In genomic region chr5:122770304-122770703, GRCm38 (mm10) we compare ENCODE assay signal across 8 mouse cellular contexts. TPM values are rescaled to one million over a fixed set of nuclear protein-coding genes. Genes with fewer than 3 reads are reported as not detected.
DNase-seq lines count a peak whose midpoint lies in the region; ATAC-seq and TF ChIP-seq lines count a peak whose summit lies in the region.

No protein-coding gene starts in this region.

- H3K36me3 ChIP-seq in kidney, embryonic 15.5 days = peaks cover 22% of the 10 kb centered on the region
- no peaks in the 10 kb centered on the region for H3K36me3 ChIP-seq in heart, embryonic 16.5 days (ENCODE audit: control insufficient read depth, insufficient read depth)
- H3K36me3 ChIP-seq in lung, embryonic 15.5 days = no peaks in the 10 kb centered on the region; the same call in 1 of the 2 replicates
- peaks cover 8% of the 10 kb centered on the region; the same call in 1 of the 2 replicates for H3K36me3 ChIP-seq in forebrain, embryonic 12.5 days (replicated peaks)

- no peak overlapping the region for H3K9ac ChIP-seq in kidney, embryonic 15.5 days
- H3K9ac ChIP-seq in heart, embryonic 16.5 days (ENCODE audit: low read length) = peak overlapping the region; percentile 58
- 0 out of 2 replicates have a peak overlapping the region, but pooled peaks have one; percentile 10 for H3K9ac ChIP-seq in lung, embryonic 15.5 days
- no peak overlapping the region for H3K9ac ChIP-seq in forebrain, embryonic 12.5 days

- TF ChIP-seq POLR2A in bone marrow, adult 2 months (IDR thresholded peaks at IDR 0.05; ENCODE audit: borderline replicate concordance, control insufficient read depth, low read depth, low read length) = no peak

- H3K4me2 ChIP-seq in kidney, embryonic 15.5 days = no peak overlapping the region
- peak overlapping the region; percentile 43; the same call in 1 of the 2 replicates for H3K4me2 ChIP-seq in heart, embryonic 16.5 days (ENCODE audit: low read depth, low read length)
- peak overlapping the region; percentile 37; the same call in 1 of the 2 replicates for H3K4me2 ChIP-seq in lung, embryonic 15.5 days
- no peak overlapping the region for H3K4me2 ChIP-seq in forebrain, embryonic 12.5 days

- H3K4me3 ChIP-seq in kidney, embryonic 15.5 days (replicated peaks) = no peak overlapping the region
- H3K4me3 ChIP-seq in bone marrow, adult 2 months (replicated peaks; ENCODE audit: control insufficient read depth, low read depth, low read length) = no peak overlapping the region
- H3K4me3 ChIP-seq in heart, embryonic 16.5 days (ENCODE audit: low read length) = no peak overlapping the region
- H3K4me3 ChIP-seq in lung, embryonic 15.5 days = no peak overlapping the region
- H3K4me3 ChIP-seq in forebrain, embryonic 12.5 days (replicated peaks) = no peak overlapping the region

- H3K9me3 ChIP-seq in kidney, embryonic 15.5 days (replicated peaks) = no peaks in the 10 kb centered on the region
- no peaks in the 10 kb centered on the region for H3K9me3 ChIP-seq in heart, embryonic 16.5 days (replicated peaks; ENCODE audit: control insufficient read depth, low read length)
- H3K9me3 ChIP-seq in lung, embryonic 15.5 days = no peaks in the 10 kb centered on the region
- 0 out of 2 replicates have a peak, but pooled peaks cover 4% of the 10 kb centered on the region for H3K9me3 ChIP-seq in forebrain, embryonic 12.5 days

- no peak for TF ChIP-seq CTCF in bone marrow, adult 2 months (IDR thresholded peaks at IDR 0.05; ENCODE audit: control insufficient read depth, insufficient read depth, low read length)

- no peaks in the 10 kb centered on the region for H3K27me3 ChIP-seq in kidney, embryonic 15.5 days
- H3K27me3 ChIP-seq in heart, embryonic 16.5 days (ENCODE audit: control insufficient read depth, insufficient read depth, low read length) = no peaks in the 10 kb centered on the region
- H3K27me3 ChIP-seq in lung, embryonic 15.5 days = no peaks in the 10 kb centered on the region
- H3K27me3 ChIP-seq in forebrain, embryonic 12.5 days = no peaks in the 10 kb centered on the region

- ATAC-seq in kidney, embryonic 15.5 days (replicated peaks; ENCODE audit: low FRiP score) = no peak
- ATAC-seq in heart, embryonic 16.5 days (replicated peaks; ENCODE audit: extremely low read depth, insufficient read depth, low FRiP score) = peak; percentile 15; the same call in 1 of the 2 replicates
- ATAC-seq in lung, embryonic 15.5 days (ENCODE audit: borderline replicate concordance, extremely low read depth, low FRiP score, low TSS enrichment) = peak; percentile 35
- no peak for ATAC-seq in erythroblast, adult 5-6 weeks (replicated peaks; ENCODE audit: low FRiP score, poor library complexity, severe bottlenecking)
- no peak for ATAC-seq in forebrain, embryonic 12.5 days (ENCODE audit: low FRiP score)

- 68% methylated on average over 7 of the region's 7 CpGs for WGBS in kidney, embryonic 15.5 days
- WGBS in bone marrow, adult 2 months = 22% methylated on average over 7 of the region's 7 CpGs
- WGBS in heart, embryonic 16.5 days = 67% methylated on average over 7 of the region's 7 CpGs
- 52% methylated on average over 7 of the region's 7 CpGs for WGBS in lung, embryonic 15.5 days
- WGBS in forebrain, embryonic 12.5 days = 86% methylated on average over 7 of the region's 7 CpGs

- peak overlapping the region; percentile 91 for H3K27ac ChIP-seq in kidney, embryonic 15.5 days
- peak overlapping the region; percentile 68 for H3K27ac ChIP-seq in bone marrow, adult 2 months (ENCODE audit: control insufficient read depth, insufficient read depth, low read depth, low read length, poor library complexity)
- peak overlapping the region; percentile 83 for H3K27ac ChIP-seq in heart, embryonic 16.5 days (ENCODE audit: low read length)
- peak overlapping the region; percentile 92 for H3K27ac ChIP-seq in lung, embryonic 15.5 days
- H3K27ac ChIP-seq in forebrain, embryonic 12.5 days = no peak overlapping the region

- DNase-seq in kidney, adult 8-10 months = no peak
- no peak for DNase-seq in layer of hippocampus, postnatal 14 days (ENCODE audit: low spot score in 2 of 2)

- peaks cover 39% of the 10 kb centered on the region for H3K4me1 ChIP-seq in kidney, embryonic 15.5 days
- peaks cover 9% of the 10 kb centered on the region for H3K4me1 ChIP-seq in bone marrow, adult 2 months (ENCODE audit: control insufficient read depth, insufficient read depth, low read length)
- peaks cover 22% of the 10 kb centered on the region for H3K4me1 ChIP-seq in heart, embryonic 16.5 days (ENCODE audit: control insufficient read depth, insufficient read depth, low read length)
- peaks cover 17% of the 10 kb centered on the region for H3K4me1 ChIP-seq in lung, embryonic 15.5 days
- 0 out of 2 replicates have a peak, but pooled peaks cover 5% of the 10 kb centered on the region for H3K4me1 ChIP-seq in forebrain, embryonic 12.5 days

RNA-seq across cellular contexts. Expression of gene Camkk2, which starts 8.9 kb away (rescaled TPM):
- polyA plus RNA-seq in kidney, embryonic 15.5 days (2015; fragmentation: Nextera tagmentation; extraction: Ambion mirVana) = 35.5 and 39.5 TPM in 2 replicates
- polyA plus RNA-seq in bone marrow, adult 2 months (2011; ENCODE audit: insufficient read depth, insufficient read length, low replicate concordance, missing spikeins) = 15.8 and 31.8 TPM in 2 replicates
- 12.6 and 13.8 TPM in 2 replicates for polyA plus RNA-seq in heart, embryonic 16.5 days (2015; fragmentation: Nextera tagmentation; extraction: Ambion mirVana)
- 35.0 and 36.4 TPM in 2 replicates for polyA plus RNA-seq in lung, embryonic 15.5 days (2015; fragmentation: Nextera tagmentation; extraction: Ambion mirVana)
- 10.9 and 24.0 TPM in 2 replicates for total RNA-seq in erythroblast, adult 5-6 weeks (2015; ENCODE audit: low replicate concordance)
- 12.8 and 21.6 TPM in 2 replicates for total RNA-seq in erythroblast, adult 5-6 weeks (2017; ENCODE audit: low replicate concordance)
- 34.5 and 35.1 TPM in 2 replicates for polyA plus RNA-seq in forebrain, embryonic 12.5 days (2016; fragmentation: Nextera tagmentation; extraction: Ambion mirVana)
- 100 to 1,000 TPM; 116 to 120 TPM for total RNA-seq in layer of hippocampus, postnatal 14 days (2021)

RNA-seq across cellular contexts. Expression of gene Anapc5, which starts 50.8 kb away (rescaled TPM):
- 420 and 439 TPM in 2 replicates for polyA plus RNA-seq in kidney, embryonic 15.5 days (2015; fragmentation: Nextera tagmentation; extraction: Ambion mirVana)
- 204 and 228 TPM in 2 replicates for polyA plus RNA-seq in bone marrow, adult 2 months (2011; ENCODE audit: insufficient read depth, insufficient read length, low replicate concordance, missing spikeins)
- polyA plus RNA-seq in heart, embryonic 16.5 days (2015; fragmentation: Nextera tagmentation; extraction: Ambion mirVana) = 327 and 339 TPM in 2 replicates
- 431 and 432 TPM in 2 replicates for polyA plus RNA-seq in lung, embryonic 15.5 days (2015; fragmentation: Nextera tagmentation; extraction: Ambion mirVana)
- total RNA-seq in erythroblast, adult 5-6 weeks (2015; ENCODE audit: low replicate concordance) = 76.7 and 89.7 TPM in 2 replicates
- total RNA-seq in erythroblast, adult 5-6 weeks (2017; ENCODE audit: low replicate concordance) = 116 and 153 TPM in 2 replicates
- 563 and 568 TPM in 2 replicates for polyA plus RNA-seq in forebrain, embryonic 12.5 days (2016; fragmentation: Nextera tagmentation; extraction: Ambion mirVana)
- 100 to 1,000 TPM; 215 to 219 TPM for total RNA-seq in layer of hippocampus, postnatal 14 days (2021)

Comparison
In these comparisons a context has a peak if more than half of its experiments do, and no peak if none do; other contexts are left out.
1. ATAC-seq: peak in heart, embryonic 16.5 days (single experiment) and lung, embryonic 15.5 days (single experiment); none in kidney, embryonic 15.5 days (single experiment), erythroblast, adult 5-6 weeks (single experiment) and forebrain, embryonic 12.5 days (single experiment).
2. H3K4me2 ChIP-seq: peak in heart, embryonic 16.5 days (single experiment) and lung, embryonic 15.5 days (single experiment); none in kidney, embryonic 15.5 days (single experiment) and forebrain, embryonic 12.5 days (single experiment).
3. H3K9ac ChIP-seq: peak in heart, embryonic 16.5 days (single experiment) and lung, embryonic 15.5 days (single experiment); none in kidney, embryonic 15.5 days (single experiment) and forebrain, embryonic 12.5 days (single experiment).